Comparison of ENCODE assay signal across 17 mouse cellular contexts in genomic region chr16:10306101-10306500, GRCm38 (mm10). TPM values are rescaled to one million over a fixed set of nuclear protein-coding genes. Genes with fewer than 3 reads are reported as not detected.
DNase-seq lines count a peak whose midpoint lies in the region; ATAC-seq and TF ChIP-seq lines count a peak whose summit lies in the region.
"Had no signal": no experiment of that assay in that cellular context is flagged by ENCODE, and none has a peak within 500 bp of the region (broad histone marks: within the 10 kb centered on the region; RNA-seq: fewer than 3 reads in every experiment).

No protein-coding gene starts in this region.

- H3K9ac ChIP-seq in kidney, embryonic 15.5 days, result no peak overlapping the region
- H3K9ac ChIP-seq in kidney, embryonic 14.5 days (ENCODE audit: low read depth, low read length), result no peak overlapping the region
- no peak overlapping the region for H3K9ac ChIP-seq in CH12.LX (ENCODE audit: insufficient read depth, low read depth)
- H3K9ac ChIP-seq: forebrain, embryonic 15.5 days; heart, embryonic 15.5 days; limb, embryonic 13.5 days; liver, embryonic 15.5 days had no signal

- no peak overlapping the region for H3K4me3 ChIP-seq in kidney, embryonic 15.5 days (replicated peaks)
- no peak overlapping the region for H3K4me3 ChIP-seq in kidney, embryonic 14.5 days (ENCODE audit: low read length)
- no peak overlapping the region for H3K4me3 ChIP-seq in CH12.LX (replicated peaks in 1 of 3; ENCODE audit: low read depth in 2 of 3, low read length in 2 of 3, poor library complexity in 1 of 3)
- no peak overlapping the region for H3K4me3 ChIP-seq in lung, adult 2 months (replicated peaks; ENCODE audit: extremely low read depth, low read depth, low read length)
- H3K4me3 ChIP-seq in hindbrain, embryonic 10.5 days, result no peak overlapping the region
- H3K4me3 ChIP-seq: forebrain, embryonic 15.5 days; heart, embryonic 15.5 days; limb, embryonic 13.5 days; liver, embryonic 15.5 days had no signal

- no peaks in the 10 kb centered on the region for H3K27me3 ChIP-seq in kidney, embryonic 15.5 days
- H3K27me3 ChIP-seq in kidney, embryonic 14.5 days (ENCODE audit: control insufficient read depth, insufficient read depth, low read length), result no peaks in the 10 kb centered on the region
- peaks cover 3% of the 10 kb centered on the region for H3K27me3 ChIP-seq in CH12.LX (replicated peaks)
- no peaks in the 10 kb centered on the region for H3K27me3 ChIP-seq in hindbrain, embryonic 10.5 days (ENCODE audit: insufficient read depth, poor library complexity, severe bottlenecking)
- H3K27me3 ChIP-seq: forebrain, embryonic 15.5 days; heart, embryonic 15.5 days; liver, embryonic 15.5 days had no signal

- ATAC-seq in kidney, embryonic 15.5 days (replicated peaks; ENCODE audit: low FRiP score), result peak; percentile 54
- no peak for ATAC-seq in kidney, embryonic 14.5 days (ENCODE audit: low FRiP score, low TSS enrichment)
- ATAC-seq in granulocyte monocyte progenitor cell, adult 5-6 weeks (replicated peaks; ENCODE audit: poor library complexity, severe bottlenecking), result no peak
- ATAC-seq: forebrain, embryonic 15.5 days had no signal

- TF ChIP-seq EP300 in CH12.LX (IDR thresholded peaks at IDR 0.05; ENCODE audit: low read length), result no peak

- peak overlapping the region; percentile 13; the same call in 1 of the 2 replicates for H3K27ac ChIP-seq in kidney, embryonic 15.5 days
- H3K27ac ChIP-seq in kidney, embryonic 14.5 days (ENCODE audit: low read depth, low read length), result no peak overlapping the region
- no peak overlapping the region for H3K27ac ChIP-seq in CH12.LX (ENCODE audit: insufficient read depth, low read depth)
- no peak overlapping the region for H3K27ac ChIP-seq in hindbrain, embryonic 10.5 days
- H3K27ac ChIP-seq: heart, embryonic 15.5 days; limb, embryonic 13.5 days; liver, embryonic 15.5 days had no signal

- in situ Hi-C loops in CH12.LX (cut with MboI; ENCODE audit: low pct_ligation_motif_present, low pct_unique_long_range_greater_than_20kb, low sequenced_read_pairs), result no loop called here

- 58% methylated on average over 3 of the region's 3 CpGs for WGBS in kidney, embryonic 15.5 days
- 54% methylated on average over 3 of the region's 3 CpGs for WGBS in kidney, embryonic 14.5 days
- 36% methylated on average over 3 of the region's 3 CpGs for WGBS in lung, adult 2 months
- 74% methylated on average over 3 of the region's 3 CpGs for WGBS in hindbrain, embryonic 10.5 days

- peak; percentile 29 for DNase-seq in CH12.LX (ENCODE audit: extremely low read depth)
- peak; percentile 62 for DNase-seq in lung, adult 2 months
- peak; percentile 86 for DNase-seq in lung, postnatal 36 days
- no peak for DNase-seq in hindbrain, embryonic 10.5 days (ENCODE audit: low spot score)
- DNase-seq: cerebellum, adult 11 months; cerebellum, postnatal 36 days; heart, adult 18-20 months; kidney, adult 2 months; layer of hippocampus, postnatal 36 days; thymus, postnatal 36 days had no signal

- no peak overlapping the region for H3K4me2 ChIP-seq in kidney, embryonic 15.5 days
- H3K4me2 ChIP-seq in kidney, embryonic 14.5 days (replicated peaks; ENCODE audit: low read depth, low read length), result no peak overlapping the region
- no peak overlapping the region for H3K4me2 ChIP-seq in CH12.LX (ENCODE audit: insufficient read depth, low read depth, poor library complexity, severe bottlenecking)
- H3K4me2 ChIP-seq: forebrain, embryonic 15.5 days; heart, embryonic 15.5 days; limb, embryonic 13.5 days; liver, embryonic 15.5 days had no signal

- no peaks in the 10 kb centered on the region for H3K79me2 ChIP-seq in CH12.LX (replicated peaks; ENCODE audit: control insufficient read depth, extremely low read depth, insufficient read depth, poor library complexity, severe bottlenecking)

- no peaks in the 10 kb centered on the region for H3K4me1 ChIP-seq in kidney, embryonic 15.5 days
- no peaks in the 10 kb centered on the region for H3K4me1 ChIP-seq in kidney, embryonic 14.5 days (ENCODE audit: control insufficient read depth, insufficient read depth, low read length)
- H3K4me1 ChIP-seq in CH12.LX (ENCODE audit: control insufficient read depth in 1 of 2, insufficient read depth in 2 of 2), result peaks cover 0 to 15% of the 10 kb centered on the region in 2 experiments; a peak in 2 of 4 replicates
- H3K4me1 ChIP-seq in lung, adult 2 months (ENCODE audit: control insufficient read depth, insufficient read depth, low read length), result peaks cover 17% of the 10 kb centered on the region
- no peaks in the 10 kb centered on the region for H3K4me1 ChIP-seq in hindbrain, embryonic 10.5 days (replicated peaks)
- H3K4me1 ChIP-seq: liver, embryonic 15.5 days had no signal

- H3K36me3 ChIP-seq in kidney, embryonic 15.5 days, result no peaks in the 10 kb centered on the region
- no peaks in the 10 kb centered on the region for H3K36me3 ChIP-seq in kidney, embryonic 14.5 days (ENCODE audit: control insufficient read depth, insufficient read depth, low read length)
- no peaks in the 10 kb centered on the region for H3K36me3 ChIP-seq in CH12.LX (replicated peaks in 1 of 2; ENCODE audit: control insufficient read depth in 1 of 2, insufficient read depth in 1 of 2, low read length in 1 of 2)
- no peaks in the 10 kb centered on the region for H3K36me3 ChIP-seq in hindbrain, embryonic 10.5 days
- H3K36me3 ChIP-seq: forebrain, embryonic 15.5 days; heart, embryonic 15.5 days; limb, embryonic 13.5 days; liver, embryonic 15.5 days had no signal

- dilution Hi-C loops in CH12.LX (cut with MboI; ENCODE audit: extremely low pct_ligation_motif_present, extremely low pct_unique_long_range_greater_than_20kb, low sequenced_read_pairs), result no loop called here

- H3K9me3 ChIP-seq in kidney, embryonic 15.5 days (replicated peaks), result no peaks in the 10 kb centered on the region
- no peaks in the 10 kb centered on the region for H3K9me3 ChIP-seq in kidney, embryonic 14.5 days (ENCODE audit: control insufficient read depth, low read length)
- no peaks in the 10 kb centered on the region for H3K9me3 ChIP-seq in CH12.LX (replicated peaks; ENCODE audit: low read length)
- H3K9me3 ChIP-seq in hindbrain, embryonic 10.5 days, result no peaks in the 10 kb centered on the region
- H3K9me3 ChIP-seq: forebrain, embryonic 15.5 days; heart, embryonic 15.5 days; limb, embryonic 13.5 days; liver, embryonic 15.5 days had no signal

- TF ChIP-seq CTCF in CH12.LX (conservative IDR thresholded peaks at IDR 0.05 in 1 of 2, IDR thresholded peaks at IDR 0.05 in 1 of 2; ENCODE audit: low read depth in 2 of 2, low read length in 2 of 2), result no peak
- TF ChIP-seq CTCF in lung, adult 2 months (IDR thresholded peaks at IDR 0.05; ENCODE audit: insufficient read depth, low read length), result no peak

- no peak for TF ChIP-seq RAD21 in CH12.LX (IDR thresholded peaks at IDR 0.05; ENCODE audit: low read depth, low read length)

- TF ChIP-seq POLR2A in CH12.LX (IDR thresholded peaks at IDR 0.05; ENCODE audit: low read depth, low read length), result no peak
- no peak for TF ChIP-seq POLR2A in lung, adult 2 months (IDR thresholded peaks at IDR 0.05; ENCODE audit: borderline replicate concordance, extremely low read depth, low read depth, low read length)

TF ChIP-seq in CH12.LX, 34 proteins besides CTCF, POLR2A, EP300 and RAD21:
- no peak for TF ChIP-seq NELFE (IDR thresholded peaks at IDR 0.05; ENCODE audit: low read depth, low read length)
- peak; percentile 30 for TF ChIP-seq ETS1 (conservative IDR thresholded peaks at IDR 0.05; ENCODE audit: low read depth, low read length)

RNA-seq across cellular contexts. Expression of gene Emp2, which starts 7.7 kb away (rescaled TPM):
- polyA plus RNA-seq in kidney, embryonic 15.5 days (2015; fragmentation: Nextera tagmentation; extraction: Ambion mirVana), result 18.5 and 19.6 TPM in 2 replicates
- polyA plus RNA-seq in kidney, embryonic 14.5 days (2014; fragmentation: Nextera tagmentation; extraction: Ambion mirVana), result 9.8 and 14.7 TPM in 2 replicates
- total RNA-seq in CH12.LX (2012; rRNA removed), result 0.04 TPM in 1 of 2 replicates, not detected in the other
- total RNA-seq in CH12.LX (2014; rRNA removed), result 0.11 TPM in 1 of 2 replicates, not detected in the other
- 0.07 and 0.09 TPM in 2 replicates for polyA plus RNA-seq in CH12.LX (2012; ENCODE audit: insufficient read length, low read depth)
- polyA plus RNA-seq in lung, adult 2 months (2012; rRNA removed), result 763 and 1,000 TPM in 2 replicates
- polyA plus RNA-seq in hindbrain, embryonic 10.5 days (2016; fragmentation: Nextera tagmentation; extraction: Ambion mirVana), result 3.2 and 3.6 TPM in 2 replicates
- total RNA-seq in granulocyte monocyte progenitor cell, adult 5-6 weeks (2014; fragmentation: Nextera tagmentation), result not detected in 2 replicates
- not detected in 2 replicates for total RNA-seq in granulocyte monocyte progenitor cell, adult 5-6 weeks (2017)

Comparison
In these comparisons a context has a peak if more than half of its experiments do, and no peak if none do; other contexts are left out.
1. RNA of gene Emp2, which starts 7.7 kb away (polyA plus RNA-seq): 763 to 1,000 TPM in lung, adult 2 months; 18.5 to 19.6 TPM in kidney, embryonic 15.5 days, 9.8 to 14.7 TPM in kidney, embryonic 14.5 days, 3.2 to 3.6 TPM in hindbrain, embryonic 10.5 days and 0.07 to 0.09 TPM in CH12.LX; every median in the first group is over 10 times any median in the second.